Mouse (Mus musculus) spleen, adult 2 months (tissue): ENCODE data around the gene Heyl.

ENCODE experiments used
- CTCF ChIP-seq: fragments of 200-500 bp; IDR thresholded peaks from 2 replicates; pipeline ENCODE4 v1.5.1; 2011; ENCODE audit warnings: mild to moderate bottlenecking, inconsistent platforms; ENCODE audit not compliant: insufficient read depth, insufficient read length, insufficient replicate concordance; ENCODE audit errors: extremely low read depth
- POLR2A ChIP-seq: fragments of 200-500 bp; IDR thresholded peaks from 2 replicates; pipeline ENCODE4 v1.6.1; 2011; ENCODE audit warnings: low read depth, low read length, inconsistent platforms

GRCm38 (mm10) chr4:123297195-123297960, 64.0 kb downstream of the Heyl start:
- TF ChIP-seq CTCF (no peak), POLR2A (no peak)
